Mouse (Mus musculus) MEL (cell line): ENCODE results near the gene Pcif1. TPM values are rescaled to one million over a fixed set of nuclear protein-coding genes. Genes with fewer than 3 reads are reported as not detected.

Source experiments
- DNase-seq: peaks from one replicate; pipeline ENCODE4 v3.0.0; 2011; ENCODE audit warnings: low read depth, low spot score
- H3K27ac ChIP-seq: 2 replicates; pipeline ENCODE4 v1.5.1; 2012; ENCODE audit warnings: low read depth, mild to moderate bottlenecking, control low read depth, low read length, moderate library complexity; ENCODE audit not compliant: control insufficient read depth
- H3K27me3 ChIP-seq, 2 experiments: fragments of 150-350 bp in 1 of 2; sonication (generic) in 1 of 2; 2 replicates each; pipeline ENCODE4 v1.6.1; 2012; ENCODE audit warnings: low read length in 2 of 2, mild to moderate bottlenecking in 2 of 2, improper control_type of control experiment in 1 of 2, moderate library complexity in 1 of 2; ENCODE audit not compliant: insufficient read depth in 2 of 2, control insufficient read depth in 1 of 2
- H3K36me3 ChIP-seq, 2 experiments: 2 replicates each; pipeline ENCODE4 v1.6.1; 2012 to 2014; ENCODE audit warnings: low read length in 2 of 2, improper control_type of control experiment in 1 of 2, inconsistent platforms in 1 of 2, mild to moderate bottlenecking in 1 of 2; ENCODE audit not compliant: insufficient read depth in 2 of 2, control insufficient read depth in 1 of 2
- H3K4me1 ChIP-seq, 2 experiments: fragments of 150-350 bp in 1 of 2; sonication (generic) in 1 of 2; 2 replicates each; pipeline ENCODE4 v1.6.1; 2012; ENCODE audit warnings: low read length in 2 of 2, improper control_type of control experiment in 1 of 2, mild to moderate bottlenecking in 1 of 2; ENCODE audit not compliant: insufficient read depth in 2 of 2, control insufficient read depth in 1 of 2
- H3K4me3 ChIP-seq, 2 experiments: fragments of 150-350 bp in 1 of 2; sonication (generic) in 1 of 2; 2 replicates each; pipeline ENCODE4 v1.5.1; 2012; ENCODE audit warnings: low read depth in 2 of 2, low read length in 2 of 2, mild to moderate bottlenecking in 2 of 2, moderate library complexity in 2 of 2, control low read depth in 1 of 2, improper control_type of control experiment in 1 of 2; ENCODE audit not compliant: control insufficient read depth in 1 of 2, insufficient read depth in 1 of 2
- H3K79me2 ChIP-seq: 2 replicates; pipeline ENCODE4 v1.6.1; 2012; ENCODE audit warnings: mild to moderate bottlenecking, low read length, moderate library complexity; ENCODE audit not compliant: control insufficient read depth, poor library complexity, insufficient read depth
- H3K9ac ChIP-seq: 2 replicates; pipeline ENCODE4 v1.6.1; 2012; ENCODE audit warnings: low read depth, mild to moderate bottlenecking, control low read depth, low read length, moderate library complexity; ENCODE audit not compliant: control insufficient read depth, poor library complexity, severe bottlenecking
- H3K9me3 ChIP-seq: fragments of 150-350 bp; sonication (generic); replicated peaks from 2 replicates; pipeline ENCODE4 v1.6.1; 2012; ENCODE audit warnings: mild to moderate bottlenecking, low read length, improper control_type of control experiment, moderate library complexity; ENCODE audit not compliant: insufficient read depth
- CHD1 ChIP-seq: IDR thresholded peaks from 2 replicates; pipeline ENCODE4 v1.6.1; 2012; ENCODE audit warnings: low read depth, mild to moderate bottlenecking, inconsistent platforms, low read length, improper control_type of control experiment
- E2F4 ChIP-seq: IDR thresholded peaks from 2 replicates; pipeline ENCODE4 v1.6.1; 2011; ENCODE audit warnings: low read depth, low read length, improper control_type of control experiment, borderline replicate concordance
- ETS1 ChIP-seq: IDR thresholded peaks from 2 replicates; pipeline ENCODE4 v1.6.1; 2012; ENCODE audit warnings: low read depth, mild to moderate bottlenecking, inconsistent platforms, low read length, improper control_type of control experiment, moderate library complexity
- GATA1 ChIP-seq: IDR thresholded peaks from 2 replicates; pipeline ENCODE4 v1.6.1; 2011; ENCODE audit warnings: low read depth, low read length, improper control_type of control experiment
- MAZ ChIP-seq: IDR thresholded peaks from 2 replicates; pipeline ENCODE4 v1.6.1; 2012; ENCODE audit warnings: low read depth, mild to moderate bottlenecking, inconsistent platforms, low read length, improper control_type of control experiment
- MEF2A ChIP-seq: IDR thresholded peaks from 2 replicates; pipeline ENCODE4 v1.6.1; 2014; ENCODE audit warnings: low read depth, mild to moderate bottlenecking, inconsistent platforms, low read length, improper control_type of control experiment; ENCODE audit not compliant: poor library complexity, insufficient replicate concordance, severe bottlenecking; ENCODE audit errors: extremely low read depth
- MYC ChIP-seq: IDR thresholded peaks from 2 replicates; pipeline ENCODE4 v1.6.1; 2011; ENCODE audit warnings: low read depth, mild to moderate bottlenecking, low read length, improper control_type of control experiment, moderate library complexity
- NELFE ChIP-seq: IDR thresholded peaks from 2 replicates; pipeline ENCODE4 v1.6.1; 2011; ENCODE audit warnings: low read depth, low read length, improper control_type of control experiment
- NRF1 ChIP-seq: IDR thresholded peaks from 2 replicates; pipeline ENCODE4 v1.6.1; 2014; ENCODE audit warnings: low read depth, mild to moderate bottlenecking, inconsistent platforms, low read length, improper control_type of control experiment, moderate library complexity; ENCODE audit not compliant: poor library complexity, insufficient read depth, severe bottlenecking
- POLR2AphosphoS2 ChIP-seq: IDR thresholded peaks from 2 replicates; pipeline ENCODE4 v1.6.1; 2011; ENCODE audit warnings: low read length, improper control_type of control experiment
- POLR2AphosphoS5 ChIP-seq: IDR thresholded peaks from 2 replicates; pipeline ENCODE4 v1.6.1; 2012; ENCODE audit warnings: low read depth, borderline replicate concordance, mild to moderate bottlenecking, inconsistent platforms, low read length, moderate library complexity, mixed read lengths
- SIN3A ChIP-seq: IDR thresholded peaks from 2 replicates; pipeline ENCODE4 v1.6.1; 2012; ENCODE audit warnings: low read length, improper control_type of control experiment, inconsistent platforms
- TAL1 ChIP-seq: IDR thresholded peaks from 2 replicates; pipeline ENCODE4 v1.6.1; 2012; ENCODE audit warnings: mild to moderate bottlenecking, inconsistent platforms, low read length, moderate library complexity, mixed read lengths
- TBP ChIP-seq: IDR thresholded peaks from 2 replicates; pipeline ENCODE4 v1.8.0; 2011; ENCODE audit warnings: low read depth, low read length, improper control_type of control experiment
- UBTF ChIP-seq: IDR thresholded peaks from 2 replicates; pipeline ENCODE4 v1.6.1; 2012; ENCODE audit warnings: low read depth, mild to moderate bottlenecking, inconsistent platforms, low read length, improper control_type of control experiment, moderate library complexity, borderline replicate concordance; ENCODE audit not compliant: insufficient read depth
- ZC3H11A ChIP-seq: IDR thresholded peaks from 2 replicates; pipeline ENCODE4 v1.6.1; 2012; ENCODE audit warnings: low read depth, mild to moderate bottlenecking, inconsistent platforms, low read length, improper control_type of control experiment
- ZKSCAN1 ChIP-seq: IDR thresholded peaks from 2 replicates; pipeline ENCODE4 v1.6.1; 2012; ENCODE audit warnings: low read depth, mild to moderate bottlenecking, inconsistent platforms, low read length, improper control_type of control experiment, moderate library complexity
- ZMIZ1 ChIP-seq: IDR thresholded peaks from 2 replicates; pipeline ENCODE4 v1.6.1; 2012; ENCODE audit warnings: low read depth, mild to moderate bottlenecking, inconsistent platforms, low read length, improper control_type of control experiment, moderate library complexity
- polyA plus RNA-seq, 2 experiments: library from polyadenylated mRNA; stranded (reverse) in 1 of 2; unstranded in 1 of 2; fragments of >175 nt in 1 of 2; fragments of >200 nt in 1 of 2; gene quantifications; 2 replicates each; pipeline versions ENCODE4 v1.2.1 to v1.2.4; 2012; ENCODE audit warnings: low replicate concordance in 2 of 2, low read depth in 1 of 2; ENCODE audit not compliant: insufficient read length in 2 of 2, insufficient read depth in 1 of 2, missing spikeins in 1 of 2
- total RNA-seq: library from RNA; depleted of rRNA; stranded (reverse); fragments of 300-350 nt; gene quantifications from 2 replicates; pipeline ENCODE4 v1.2.3, GENCODE M21; 2012

The Pcif1 gene
- total and polyA plus RNA-seq, 3 experiments, result 46.8 to 118 TPM; not detected in 1

- H3K4me1 ChIP-seq, result no peaks in the 10 kb centered on the region
- H3K9me3 ChIP-seq, result no peaks in the 10 kb centered on the region
- no peaks in the 10 kb centered on the region; a peak in 2 of 4 replicates for H3K36me3 ChIP-seq
- no peak overlapping the region for H3K27ac ChIP-seq
- no peak for DNase-seq
- H3K79me2 ChIP-seq, result no peaks in the 10 kb centered on the region
- no peak overlapping the region for H3K4me3 ChIP-seq
- no peaks in the 10 kb centered on the region for H3K27me3 ChIP-seq
- TF ChIP-seq MEF2A, result no peak
- no peak for TF ChIP-seq NRF1
- no peak for TF ChIP-seq ETS1
- no peak for TF ChIP-seq CHD1
- no peak for TF ChIP-seq MYC
- TF ChIP-seq E2F4, result no peak
- no peak for TF ChIP-seq ZC3H11A
- TF ChIP-seq ZMIZ1, result no peak
- TF ChIP-seq UBTF, result no peak
- no peak for TF ChIP-seq POLR2AphosphoS5
- no peak for TF ChIP-seq GATA1
- TF ChIP-seq SIN3A, result no peak
- TF ChIP-seq TAL1, result no peak
- no peak for TF ChIP-seq NELFE
- TF ChIP-seq TBP, result no peak
- TF ChIP-seq MAZ, result no peak
- TF ChIP-seq POLR2AphosphoS2, result no peak
- no peak overlapping the region for H3K9ac ChIP-seq
Observed at GRCm38 (mm10) chr2:164886617-164887016, 7.5 kb downstream of the Pcif1 start.

DNA sequence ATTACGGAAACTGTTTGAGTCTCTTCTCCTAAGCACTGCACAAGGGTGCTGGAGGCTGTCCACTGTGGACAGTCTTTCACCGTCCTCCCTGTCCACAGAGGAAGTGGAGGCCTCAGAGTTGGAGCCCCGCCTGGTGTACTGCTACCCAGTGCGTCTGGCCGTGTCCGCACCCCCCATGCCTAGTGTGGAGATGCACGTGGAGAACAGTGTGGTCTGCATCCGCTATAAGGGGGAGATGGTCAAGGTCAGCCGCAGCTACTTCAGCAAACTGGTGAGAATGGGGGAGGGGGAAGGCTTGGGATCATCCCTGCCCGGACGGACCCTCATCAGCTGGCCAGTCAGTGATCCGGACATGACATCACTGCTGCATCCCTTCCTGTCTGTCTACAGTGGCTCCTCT lies 9.9 kb downstream of the Pcif1 start:
- Histone ChIP-seq H3K27ac (no peak overlapping the region), H3K4me1 (no peaks in the 10 kb centered on the region), H3K36me3 (no peaks in the 10 kb centered on the region; a peak in 2 of 4 replicates), H3K9ac (no peak overlapping the region), H3K79me2 (no peaks in the 10 kb centered on the region), H3K4me3 (no peak overlapping the region), H3K9me3 (no peaks in the 10 kb centered on the region), H3K27me3 (no peaks in the 10 kb centered on the region)
- no peak for DNase-seq
- no peak for TF ChIP-seq ZKSCAN1
